Mouse (Mus musculus) right cerebral cortex, adult 18-20 months (tissue): ENCODE data around the gene Gsta1.
"Not testable (repeated sequence)": the region's sequence is repeated elsewhere in the genome, so short reads cannot be mapped to it uniquely, and the experiment has no call there.

Source experiments
- DNase-seq: peaks from one replicate; pipeline ENCODE4 v3.0.0; 2022; ENCODE audit warnings: mixed read lengths

Gene Gsta1

GRCm38 (mm10) chr9:78230461-78230860 is at the start of gene Gsta1:
Gene Gsta1, plus strand, starts transcription at chr9:78230656.
- not testable (repeated sequence) for DNase-seq

GRCm38 (mm10) chr9:78182474-78182873 is 48.0 kb upstream of the Gsta1 start, which contains the start of gene Gsta4:
Gene Gsta4, plus strand, starts transcription at chr9:78182774.
- DNase-seq = not testable (repeated sequence)

GRCm38 (mm10) chr9:78185686-78186085 is 44.8 kb upstream of the Gsta1 start:
- DNase-seq = no peak

GRCm38 (mm10) chr9:78188910-78189309 is 41.5 kb upstream of the Gsta1 start:
- no peak for DNase-seq

GRCm38 (mm10) chr9:78190651-78191634 is 39.5 kb upstream of the Gsta1 start:
- DNase-seq = no peak

GRCm38 (mm10) chr9:78191736-78192135 is 38.7 kb upstream of the Gsta1 start:
- DNase-seq = peak; percentile 42

GRCm38 (mm10) chr9:78193902-78194597 is 36.4 kb upstream of the Gsta1 start:
- peak; percentile 24 for DNase-seq

- DNase-seq = peak; percentile 48
Observed at GRCm38 (mm10) chr9:78195034-78195433, 35.4 kb upstream of the Gsta1 start.

- DNase-seq = no peak
Observed at GRCm38 (mm10) chr9:78197801-78198200, 32.7 kb upstream of the Gsta1 start.

GRCm38 (mm10) chr9:78204194-78204593 is 26.3 kb upstream of the Gsta1 start:
- DNase-seq = no peak

GRCm38 (mm10) chr9:78208956-78209355 is 21.5 kb upstream of the Gsta1 start:
- DNase-seq = no peak

GRCm38 (mm10) chr9:78210079-78210478 is 20.4 kb upstream of the Gsta1 start:
- DNase-seq = no peak

GRCm38 (mm10) chr9:78210821-78211220 is 19.6 kb upstream of the Gsta1 start:
- DNase-seq = no peak

- no peak for DNase-seq
Observed at GRCm38 (mm10) chr9:78211521-78211920, 18.9 kb upstream of the Gsta1 start.

- no peak for DNase-seq
Observed at GRCm38 (mm10) chr9:78212341-78213049, 18.0 kb upstream of the Gsta1 start.

- DNase-seq = no peak
Observed at GRCm38 (mm10) chr9:78217074-78217473, 13.4 kb upstream of the Gsta1 start.

GRCm38 (mm10) chr9:78222616-78223015 is 7.8 kb upstream of the Gsta1 start:
- no peak for DNase-seq

- DNase-seq = no peak
Observed at GRCm38 (mm10) chr9:78223221-78223902, 7.1 kb upstream of the Gsta1 start.

- no peak for DNase-seq
Observed at GRCm38 (mm10) chr9:78224418-78224817, 6.0 kb upstream of the Gsta1 start.

GRCm38 (mm10) chr9:78225304-78225703 is 5.2 kb upstream of the Gsta1 start:
- DNase-seq = no peak

- no peak for DNase-seq
Observed at GRCm38 (mm10) chr9:78228122-78228521, 2.3 kb upstream of the Gsta1 start.

GRCm38 (mm10) chr9:78229658-78230057 is 798 bp upstream of the Gsta1 start:
- not testable (repeated sequence) for DNase-seq
